Mouse (Mus musculus) cortical plate, adult 2 months (tissue): ENCODE results near the gene Rsph3a. TPM values are rescaled to one million over a fixed set of nuclear protein-coding genes. Genes with fewer than 3 reads are reported as not detected.
"Not testable (repeated sequence)": the region's sequence is repeated elsewhere in the genome, so short reads cannot be mapped to it uniquely, and the experiment has no call there.

ENCODE experiments used
- H3K27ac ChIP-seq: fragments of 200-500 bp; 2 replicates; pipeline ENCODE4 v1.5.1; 2012; ENCODE audit warnings: low read length, control low read depth, inconsistent platforms; ENCODE audit not compliant: insufficient read depth
- H3K4me1 ChIP-seq: fragments of 200-500 bp; 2 replicates; pipeline ENCODE4 v1.6.1; 2011; ENCODE audit warnings: low read length; ENCODE audit not compliant: control insufficient read depth, insufficient read depth
- H3K4me3 ChIP-seq: fragments of 200-500 bp; 2 replicates; pipeline ENCODE4 v1.5.1; 2011; ENCODE audit warnings: mild to moderate bottlenecking, low read length, control low read depth; ENCODE audit not compliant: insufficient read depth
- polyA plus RNA-seq: library from polyadenylated mRNA; depleted of rRNA; stranded (reverse); fragments of >200 nt; gene quantifications from 2 replicates; pipeline ENCODE4 v1.2.3, GENCODE M21; 2012; rRNA removed

Gene Rsph3a
- polyA plus RNA-seq, 1 experiment, result 46.6 TPM

GRCm38 (mm10) chr17:7985597-7985996 lies 40.2 kb downstream of the Rsph3a start:
- not testable (repeated sequence) for H3K27ac ChIP-seq, H3K4me3 ChIP-seq, H3K4me1 ChIP-seq

DNA sequence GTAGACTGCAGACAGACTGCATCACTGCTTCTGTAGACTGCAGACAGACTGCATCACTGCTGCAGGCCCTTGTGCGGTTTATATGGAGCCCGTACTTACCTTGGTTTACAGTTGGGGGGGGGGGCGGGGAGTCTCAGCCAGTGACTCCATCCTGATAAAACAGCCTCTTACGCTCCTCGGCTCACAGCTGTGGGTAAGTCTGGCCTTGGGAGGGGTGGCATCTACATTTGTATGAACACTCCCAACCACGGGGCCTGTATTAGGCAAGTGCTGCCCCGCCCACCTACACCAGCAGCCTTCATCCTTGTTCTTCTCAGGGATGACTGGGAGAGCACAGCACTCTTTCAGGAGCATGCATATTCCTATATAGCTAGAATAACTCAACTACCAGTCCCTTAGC lies 41.6 kb downstream of the Rsph3a start:
- not testable (repeated sequence) for H3K4me3 ChIP-seq, H3K27ac ChIP-seq, H3K4me1 ChIP-seq

DNA sequence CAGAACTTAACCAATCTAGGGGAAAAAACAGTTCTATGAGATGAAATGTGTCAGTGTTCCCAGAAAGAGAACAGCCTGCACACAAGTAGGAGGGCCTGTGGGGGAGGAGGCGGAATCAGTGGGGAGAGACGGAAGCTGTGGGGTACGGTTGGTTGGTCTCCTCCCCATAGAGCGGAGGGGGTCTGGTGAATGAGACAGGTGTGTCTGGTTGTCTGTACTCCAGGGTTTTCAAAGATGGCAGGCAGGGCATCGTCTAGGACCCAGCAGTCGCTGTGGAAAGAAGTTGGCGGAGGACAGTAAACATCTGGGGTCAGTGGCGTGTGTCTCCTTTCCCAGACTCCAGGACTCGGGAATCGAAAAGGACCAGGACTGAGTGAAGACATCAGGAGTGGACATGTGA lies 57.8 kb downstream of the Rsph3a start:
- not testable (repeated sequence) for H3K27ac ChIP-seq, H3K4me1 ChIP-seq, H3K4me3 ChIP-seq

DNA sequence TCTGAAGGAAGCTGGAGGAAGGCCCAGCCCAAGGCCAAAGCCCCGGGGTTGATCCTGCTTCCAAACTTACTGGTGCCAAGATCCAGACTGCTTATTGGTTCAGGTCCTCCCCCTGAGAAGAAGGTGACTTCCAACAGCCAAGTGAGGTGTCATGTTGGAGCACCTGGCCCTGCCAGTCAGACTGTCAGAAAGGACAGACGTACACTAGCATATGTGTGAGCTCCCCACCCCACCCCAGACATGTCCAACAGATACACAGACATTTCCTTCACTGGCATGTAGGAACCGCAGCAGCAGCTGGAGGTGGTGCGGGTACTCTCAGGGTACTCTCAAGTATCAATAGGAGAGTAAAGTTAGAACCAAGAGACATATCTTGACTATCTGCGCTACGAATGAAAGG lies 61.4 kb downstream of the Rsph3a start:
- H3K27ac ChIP-seq, H3K4me3 ChIP-seq, H3K4me1 ChIP-seq: not testable (repeated sequence)

GRCm38 (mm10) chr17:8009565-8009964 lies 64.2 kb downstream of the Rsph3a start:
- H3K4me1 ChIP-seq, H3K4me3 ChIP-seq, H3K27ac ChIP-seq: not testable (repeated sequence)

DNA sequence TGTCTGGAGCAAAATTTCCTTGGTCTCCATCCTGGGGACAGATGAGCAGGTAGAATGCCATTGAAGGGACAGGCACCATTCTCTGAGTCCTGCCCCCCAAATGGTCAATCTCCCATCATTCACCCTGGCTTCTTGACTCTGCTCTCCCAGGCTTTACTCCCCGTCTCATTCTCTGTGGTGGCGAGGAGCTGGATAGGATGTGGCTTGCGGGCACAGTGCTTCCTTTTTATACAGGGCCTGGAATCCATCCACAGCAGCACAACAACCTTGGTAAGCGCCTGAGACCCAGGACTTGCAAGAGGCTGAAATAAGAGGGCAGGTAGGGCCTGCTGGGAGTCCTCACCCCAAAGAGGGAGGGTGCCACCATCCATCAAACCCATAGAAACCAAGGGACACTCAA lies 68.6 kb downstream of the Rsph3a start:
- not testable (repeated sequence) for H3K4me3 ChIP-seq, H3K4me1 ChIP-seq, H3K27ac ChIP-seq

GRCm38 (mm10) chr17:8022675-8023074 lies 77.3 kb downstream of the Rsph3a start:
- not testable (repeated sequence) for H3K4me3 ChIP-seq, H3K27ac ChIP-seq, H3K4me1 ChIP-seq

- not testable (repeated sequence) for H3K27ac ChIP-seq, H3K4me3 ChIP-seq, H3K4me1 ChIP-seq
Observed at GRCm38 (mm10) chr17:8027475-8028168, 82.2 kb downstream of the Rsph3a start.

Other genes with a start within 250 kb of the Rsph3a start
- gene Fndc1, start 118.3 kb upstream of the Rsph3a start, polyA plus RNA-seq, result 1.8 and 3.5 TPM in 2 replicates
- 0.96 and 1.0 TPM in 2 replicates for gene Tagap, start 19.6 kb upstream of the Rsph3a start, polyA plus RNA-seq
- 0.71 and 1.1 TPM in 2 replicates for gene Gm49673, start 202.2 kb downstream of the Rsph3a start, polyA plus RNA-seq
- gene Rnaset2a, start 202.5 kb downstream of the Rsph3a start, polyA plus RNA-seq, result 15.6 and 17.0 TPM in 2 replicates
- 14.4 and 14.8 TPM in 2 replicates for gene Fgfr1op, start 219.9 kb downstream of the Rsph3a start, polyA plus RNA-seq